In genomic region chr9:24943830-24944229, GRCm38 (mm10) we compare ENCODE assay signal across 11 mouse cellular contexts.
DNase-seq lines count a peak whose midpoint lies in the region; ATAC-seq and TF ChIP-seq lines count a peak whose summit lies in the region.
"Had no signal": no experiment of that assay in that cellular context is flagged by ENCODE, and none has a peak within 500 bp of the region (broad histone marks: within the 10 kb centered on the region; RNA-seq: fewer than 3 reads in every experiment).

No protein-coding gene starts in this region.

- H3K4me3 ChIP-seq in lung, postnatal 0 days (ENCODE audit: low read depth, low read length) = no peak overlapping the region
- no peak overlapping the region for H3K4me3 ChIP-seq in hindbrain, embryonic 12.5 days
- no peak overlapping the region for H3K4me3 ChIP-seq in neural tube, embryonic 15.5 days (replicated peaks)

- H3K36me3 ChIP-seq in lung, postnatal 0 days (ENCODE audit: insufficient read depth, low read length) = no peaks in the 10 kb centered on the region
- H3K36me3 ChIP-seq in hindbrain, embryonic 12.5 days = no peaks in the 10 kb centered on the region
- H3K36me3 ChIP-seq in neural tube, embryonic 15.5 days = no peaks in the 10 kb centered on the region

- no peak for TF ChIP-seq CTCF in lung, postnatal 0 days (IDR thresholded peaks at IDR 0.05)

- H3K4me1 ChIP-seq in lung, postnatal 0 days (ENCODE audit: insufficient read depth, low read depth, low read length) = no peaks in the 10 kb centered on the region
- H3K4me1 ChIP-seq in hindbrain, embryonic 12.5 days = peaks cover 5% of the 10 kb centered on the region
- H3K4me1 ChIP-seq in neural tube, embryonic 15.5 days = no peaks in the 10 kb centered on the region

- H3K27me3 ChIP-seq in lung, postnatal 0 days (replicated peaks; ENCODE audit: insufficient read depth, low read length) = no peaks in the 10 kb centered on the region
- H3K27me3 ChIP-seq in hindbrain, embryonic 12.5 days = no peaks in the 10 kb centered on the region
- H3K27me3 ChIP-seq in neural tube, embryonic 15.5 days (replicated peaks) = no peaks in the 10 kb centered on the region

- WGBS in lung, postnatal 0 days = 33% methylated on average over 6 of the region's 6 CpGs
- WGBS in hindbrain, embryonic 12.5 days = 14% methylated on average over 6 of the region's 6 CpGs
- WGBS in neural tube, embryonic 15.5 days = 6% methylated on average over 6 of the region's 6 CpGs

- H3K27ac ChIP-seq in lung, postnatal 0 days (ENCODE audit: low read length) = no peak overlapping the region
- H3K27ac ChIP-seq in hindbrain, embryonic 12.5 days = no peak overlapping the region
- H3K27ac ChIP-seq in neural tube, embryonic 15.5 days (replicated peaks) = no peak overlapping the region

- peak; percentile 72 for ATAC-seq in lung, postnatal 0 days
- 0 out of 2 replicates have a peak, but pooled peaks have one; percentile 38 for ATAC-seq in hindbrain, embryonic 12.5 days (ENCODE audit: low FRiP score)
- ATAC-seq in neural tube, embryonic 15.5 days (ENCODE audit: low FRiP score) = peak; percentile 57

- peak; percentile 25; the same call in 1 of the 2 replicates for TF ChIP-seq EP300 in lung, postnatal 0 days (IDR thresholded peaks at IDR 0.05)

- no peaks in the 10 kb centered on the region for H3K9me3 ChIP-seq in lung, postnatal 0 days (ENCODE audit: low read length)
- H3K9me3 ChIP-seq in hindbrain, embryonic 12.5 days (replicated peaks) = no peaks in the 10 kb centered on the region
- H3K9me3 ChIP-seq in neural tube, embryonic 15.5 days (replicated peaks) = no peaks in the 10 kb centered on the region

- H3K9ac ChIP-seq in lung, postnatal 0 days (replicated peaks; ENCODE audit: low read depth) = no peak overlapping the region
- H3K9ac ChIP-seq in hindbrain, embryonic 12.5 days = no peak overlapping the region
- H3K9ac ChIP-seq in neural tube, embryonic 15.5 days (replicated peaks) = no peak overlapping the region

- peak; percentile 46 for DNase-seq in lung, postnatal 0 days (ENCODE audit: low spot score)
- DNase-seq in lung, postnatal 36 days = no peak
- peak; percentile 39 for DNase-seq in embryo, embryonic 11 days
- DNase-seq in adrenal gland, adult 18-20 months (ENCODE audit: low spot score in 2 of 2) = no peak
- no peak for DNase-seq in frontal cortex, postnatal 25 days (ENCODE audit: low spot score in 2 of 2)
- DNase-seq: gastrocnemius, postnatal 36 days; kidney, postnatal 36 days; liver; thymus, postnatal 4 days had no signal

- H3K4me2 ChIP-seq in lung, postnatal 0 days (replicated peaks; ENCODE audit: low read depth, low read length) = no peak overlapping the region
- no peak overlapping the region for H3K4me2 ChIP-seq in hindbrain, embryonic 12.5 days (replicated peaks)
- no peak overlapping the region for H3K4me2 ChIP-seq in neural tube, embryonic 15.5 days

Comparison
In these comparisons a context has a peak if more than half of its experiments do, and no peak if none do; other contexts are left out.
1. DNase-seq: peak in lung, postnatal 0 days (single experiment) and embryo, embryonic 11 days (single experiment); none in lung, postnatal 36 days (single experiment), adrenal gland, adult 18-20 months (0 of 2) and frontal cortex, postnatal 25 days (0 of 2).
2. Peak in every context shown above with its lines, with median percentiles within 50 percentile points of each other: ATAC-seq.